Comparison of ENCODE assay signal across 2 mouse cellular contexts in the genomic region with DNA sequence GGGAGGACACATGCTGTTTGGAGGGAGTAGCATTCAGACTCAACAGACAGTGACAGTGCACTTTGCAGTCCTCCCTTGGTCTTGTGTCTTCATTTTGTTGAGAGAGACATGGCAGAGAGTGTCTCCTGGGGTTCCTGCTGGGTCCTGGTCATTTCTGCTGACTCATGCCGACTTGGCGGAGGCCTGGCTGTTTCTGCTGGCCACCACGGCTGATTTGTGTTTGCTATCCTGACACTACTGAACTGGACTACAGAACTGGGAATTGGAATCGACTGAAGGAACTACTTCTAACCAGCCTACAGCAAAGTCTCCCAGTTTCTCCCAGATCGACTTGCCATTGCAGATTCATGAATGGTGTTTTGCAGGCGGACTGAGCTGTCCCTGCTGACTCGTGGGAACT.
TF ChIP-seq lines count a peak whose summit lies in the region.

No protein-coding gene starts in this region.

TF ChIP-seq in CH12.LX, 34 proteins besides CTCF, POLR2A, EP300 and RAD21:
- TF ChIP-seq CHD1 (IDR thresholded peaks at IDR 0.05; ENCODE audit: low read depth, low read length) (no peak), MAFK (IDR thresholded peaks at IDR 0.05; ENCODE audit: insufficient replicate concordance, low read length) (peak; percentile 76)

TF ChIP-seq in ES-E14, 5 proteins besides CTCF, POLR2A, EP300 and RAD21:
- no peak for TF ChIP-seq ZC3H11A (IDR thresholded peaks at IDR 0.05; ENCODE audit: borderline replicate concordance, low read depth, low read length)
- TF ChIP-seq MAFK (IDR thresholded peaks at IDR 0.05; ENCODE audit: insufficient read depth, low read depth, low read length): peak; percentile 90
